Mouse (Mus musculus): ENCODE measurements around the gene Cpvl.

GRCm38 (mm10) chr6:53938942-53939341 is 39.5 kb downstream of the Cpvl start:
- TF ChIP-seq CTCF (IDR thresholded peaks at IDR 0.05; ENCODE audit: low read depth, low read length) (no peak), POLR2A (IDR thresholded peaks at IDR 0.05; ENCODE audit: extremely low read depth, insufficient read depth, low read length) (no peak)
